Mouse (Mus musculus): ENCODE results near the gene Olfr1216.
"Not testable (repeated sequence)": the region's sequence is repeated elsewhere in the genome, so short reads cannot be mapped to it uniquely, and the experiment has no call there.

The Olfr1216 gene

DNA sequence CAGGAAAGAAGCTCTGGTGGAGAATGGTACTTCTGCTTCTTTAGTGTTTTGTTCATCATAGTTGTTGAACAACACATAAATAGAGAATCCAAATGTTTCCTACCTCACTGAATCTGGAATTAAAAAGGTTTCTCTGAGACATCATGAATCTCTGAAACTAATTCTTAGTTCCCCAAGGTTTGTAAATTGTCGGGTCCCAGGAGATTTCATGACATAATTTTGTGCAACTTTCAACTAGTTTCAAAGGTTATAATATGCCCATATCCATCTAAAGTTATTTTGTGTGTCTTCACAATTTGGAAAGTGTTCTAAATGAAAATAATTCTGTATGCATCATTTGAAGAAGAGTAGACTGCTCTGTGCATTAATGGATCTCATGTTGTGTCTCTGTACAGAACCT, at the start of gene Olfr1216:
Olfr1216 (minus strand) TSS at position 101 of the 400 bp plus-strand sequence.
- no peak for DNase-seq (ENCODE audit: low spot score)

DNA sequence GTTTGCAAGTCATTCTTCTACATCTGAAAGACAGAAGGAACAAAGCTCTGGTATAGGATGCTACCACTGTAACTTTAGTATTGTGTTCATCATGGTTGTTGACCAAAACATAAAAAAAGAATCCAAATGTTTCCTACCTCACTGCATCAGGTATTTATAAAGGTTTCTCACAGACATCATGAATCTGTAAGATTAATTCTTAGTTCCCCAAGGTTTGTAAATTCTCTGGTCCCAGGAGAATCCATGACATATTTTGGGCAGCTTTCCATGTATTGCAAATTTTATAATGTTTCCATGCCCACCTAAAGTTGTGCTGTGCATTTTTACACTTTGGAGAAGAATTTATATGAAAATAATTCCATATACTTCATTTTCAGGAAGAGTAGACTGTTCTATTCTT, 42.9 kb upstream of the Olfr1216 start, which contains the start of gene Olfr1218:
Olfr1218 (minus strand) TSS at position 101 of the 400 bp plus-strand sequence.
- DNase-seq (ENCODE audit: low spot score), result no peak

DNA sequence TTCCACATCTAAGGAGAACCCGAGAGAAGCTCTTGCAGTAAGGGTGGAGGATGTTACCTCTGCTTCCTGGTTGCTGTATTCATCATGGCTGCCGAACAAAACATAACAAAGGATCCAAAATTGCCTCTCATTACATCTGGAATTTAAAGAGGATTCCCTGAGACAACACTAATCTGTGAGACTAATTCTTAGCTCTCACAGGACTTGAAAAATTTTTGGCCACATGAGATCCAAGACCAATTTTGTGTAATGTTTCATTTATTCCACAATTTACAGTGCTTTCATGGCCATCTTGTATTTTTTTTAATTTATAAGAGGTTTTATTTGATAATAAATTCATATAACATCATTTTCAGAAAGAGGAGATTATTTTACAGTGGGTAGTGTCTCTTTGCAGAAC, 13.8 kb upstream of the Olfr1216 start, which contains the start of gene Olfr1217:
Olfr1217 (minus strand) TSS at position 101 of the 400 bp plus-strand sequence.
- DNase-seq (ENCODE audit: low spot score), result no peak

DNA sequence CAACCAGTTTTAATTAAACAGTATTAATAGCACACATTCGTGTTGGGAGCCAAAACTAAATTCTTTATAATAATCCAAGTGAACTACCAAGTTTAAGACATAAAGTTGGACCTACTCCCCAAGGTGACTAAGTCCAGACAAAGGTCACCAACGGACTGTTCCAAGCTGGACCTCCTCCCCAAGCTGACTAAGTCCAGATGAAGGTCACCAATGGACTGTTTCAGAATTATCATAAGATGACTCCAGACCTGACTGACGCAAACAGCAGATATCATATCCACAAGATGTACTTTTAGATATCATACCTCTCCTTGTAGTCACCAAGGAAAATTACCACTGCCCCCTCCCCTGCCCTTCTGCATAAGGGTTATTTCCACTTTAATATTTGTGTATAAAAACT, 3.3 kb upstream of the Olfr1216 start:
- DNase-seq (ENCODE audit: low spot score), result not testable (repeated sequence)

DNA sequence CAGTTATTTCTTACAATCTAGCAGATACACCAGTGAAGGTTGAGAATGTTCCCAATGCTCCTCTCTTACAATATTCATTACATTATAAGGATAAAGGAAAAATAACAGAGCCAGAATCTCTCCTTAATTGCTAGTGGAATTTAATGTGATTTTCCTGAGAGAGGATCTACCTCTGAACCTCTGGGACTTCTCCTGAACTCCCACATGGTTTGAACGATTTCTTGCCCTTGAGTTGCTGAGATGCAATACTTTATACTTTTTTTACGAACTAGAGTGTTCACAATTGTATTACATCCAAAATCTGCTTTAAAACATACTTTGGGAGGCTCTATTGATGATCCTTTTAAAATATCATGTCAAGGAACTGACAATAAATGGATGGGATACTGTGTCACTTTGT, 11.3 kb downstream of the Olfr1216 start, which contains the start of gene Olfr1215:
Olfr1215 (minus strand) TSS at position 101 of the 400 bp plus-strand sequence.
- DNase-seq (ENCODE audit: low spot score), result no peak

DNA sequence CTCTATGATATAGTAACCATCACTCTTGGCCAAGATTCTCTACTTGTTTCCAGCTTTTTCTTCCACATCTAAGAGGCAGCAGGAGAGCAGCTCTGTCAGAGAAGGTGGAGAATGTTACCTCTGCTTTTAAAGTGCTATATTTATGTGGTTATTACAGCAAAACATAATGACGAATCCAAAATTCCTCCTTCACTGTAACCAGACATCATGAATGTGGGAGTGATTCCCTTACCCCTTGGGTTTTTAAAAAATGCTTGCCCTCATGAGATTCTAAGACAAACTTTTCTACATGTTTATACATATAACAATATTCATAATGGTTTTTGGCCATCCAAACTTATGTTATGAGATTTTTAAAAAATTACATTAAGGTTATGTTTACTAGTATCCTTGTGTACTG, 25.6 kb downstream of the Olfr1216 start, which contains the start of gene Olfr1214:
Olfr1214 (minus strand) TSS at position 101 of the 400 bp plus-strand sequence.
- no peak for DNase-seq (ENCODE audit: low spot score)

DNA sequence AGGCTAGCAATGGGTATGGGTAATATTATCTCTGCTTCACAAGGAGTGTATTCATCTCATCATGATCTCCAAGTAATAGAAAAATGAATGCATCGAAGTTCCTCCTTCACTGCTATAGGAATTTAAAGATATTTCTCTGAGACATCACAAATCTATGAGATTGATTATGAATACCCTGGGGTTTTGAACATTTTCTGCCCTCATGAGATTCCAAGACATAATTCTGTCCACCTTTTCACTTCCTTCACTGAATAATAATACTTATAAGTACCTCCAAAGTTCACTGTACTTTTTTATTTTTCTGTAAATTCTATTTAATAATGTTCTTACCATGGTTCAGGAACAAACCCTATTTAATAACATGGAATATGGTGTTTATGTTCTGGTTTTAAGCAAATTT, 38.0 kb downstream of the Olfr1216 start, which contains the start of gene Gm13762:
Gm13762 (minus strand) TSS at position 101 of the 400 bp plus-strand sequence.
- DNase-seq (ENCODE audit: low spot score), result no peak

Data from testis, postnatal 14 days (tissue).